Mouse (Mus musculus) right cerebral cortex, postnatal 4 days (tissue): ENCODE results near the gene Fam120a.

Experiments used
- DNase-seq: peaks from one replicate; pipeline ENCODE4 v3.0.0-alpha.2; 2022

The Fam120a gene

DNA sequence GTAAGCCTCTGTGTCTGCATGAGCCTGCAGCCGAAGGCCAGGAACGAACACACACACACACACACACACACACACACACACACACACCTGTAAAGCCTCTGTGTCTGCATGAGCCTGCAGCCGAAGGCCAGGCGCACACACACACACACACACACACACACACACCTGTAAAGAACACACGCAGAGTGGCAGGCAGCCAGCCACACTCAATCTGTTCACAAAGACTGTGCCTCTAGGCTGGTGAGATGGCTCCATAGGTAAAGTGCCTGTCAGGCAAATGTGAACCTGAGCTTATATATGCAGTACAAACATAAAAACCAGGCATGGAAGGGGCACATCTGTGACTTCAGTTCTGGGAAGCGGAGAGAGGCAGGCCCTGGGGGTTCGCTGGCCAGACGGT, 117.0 kb downstream of the Fam120a start:
- DNase-seq, result no peak

DNA sequence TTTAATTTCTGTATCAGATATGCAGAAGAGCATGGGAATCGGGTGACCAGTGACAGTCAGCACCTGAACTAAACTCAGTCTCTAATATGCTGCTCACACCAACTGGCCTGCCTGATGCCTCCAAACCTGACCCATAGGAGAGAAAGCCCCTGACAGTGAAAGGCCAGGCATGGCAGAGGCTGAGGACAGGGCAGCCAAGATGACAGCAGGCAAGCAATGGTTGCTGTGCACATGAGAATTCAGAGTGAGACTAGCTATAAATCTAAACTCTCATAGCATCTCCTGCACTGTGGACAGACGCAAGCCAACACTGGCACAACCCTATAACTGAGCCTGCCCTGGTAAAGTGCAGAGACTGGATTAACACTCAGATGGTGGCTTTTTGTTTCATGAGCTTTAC, 117.5 kb downstream of the Fam120a start:
- no peak for DNase-seq

DNA sequence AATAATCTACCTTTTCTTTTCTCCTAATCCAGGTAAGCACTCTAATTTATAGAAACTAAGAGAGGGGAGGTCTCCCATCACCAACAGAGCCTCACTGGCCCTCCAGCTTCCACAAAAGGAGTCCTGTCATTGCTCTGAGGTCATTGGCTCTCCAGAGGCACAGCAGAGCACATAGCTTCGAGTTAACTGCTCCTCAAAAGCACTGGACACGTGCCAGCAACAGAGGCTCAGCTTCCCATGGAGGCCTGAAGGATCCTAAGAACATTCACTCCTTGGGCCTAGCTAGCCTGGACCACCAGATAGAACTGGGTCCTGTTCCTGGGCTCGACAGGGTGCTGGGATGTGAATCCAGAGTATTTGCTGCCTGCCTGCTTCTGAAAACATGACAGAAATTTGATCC, 118.7 kb downstream of the Fam120a start:
- peak; percentile 49 for DNase-seq

DNA sequence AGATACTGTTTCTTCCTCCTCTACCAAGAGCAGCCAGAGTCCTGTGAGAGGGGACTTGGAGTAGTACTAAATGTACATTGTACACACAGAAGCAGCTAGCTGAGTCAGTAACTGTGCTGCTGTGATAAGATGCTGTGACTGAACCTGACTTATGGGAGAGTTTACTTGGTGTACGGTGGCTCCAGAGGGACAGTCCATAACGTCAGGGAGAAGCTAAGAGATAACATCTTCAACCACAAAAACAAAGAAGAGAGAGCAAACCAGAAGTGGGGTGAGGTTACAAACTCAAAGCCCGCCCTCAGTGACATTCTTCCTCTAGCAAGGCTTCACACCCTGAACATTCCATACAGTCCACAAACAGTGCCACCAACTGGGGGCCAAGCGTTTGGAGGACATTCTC, 122.5 kb downstream of the Fam120a start:
- DNase-seq, result no peak

- DNase-seq, result no peak
Observed at GRCm38 (mm10) chr13:48843530-48843929, 124.3 kb downstream of the Fam120a start.

DNA sequence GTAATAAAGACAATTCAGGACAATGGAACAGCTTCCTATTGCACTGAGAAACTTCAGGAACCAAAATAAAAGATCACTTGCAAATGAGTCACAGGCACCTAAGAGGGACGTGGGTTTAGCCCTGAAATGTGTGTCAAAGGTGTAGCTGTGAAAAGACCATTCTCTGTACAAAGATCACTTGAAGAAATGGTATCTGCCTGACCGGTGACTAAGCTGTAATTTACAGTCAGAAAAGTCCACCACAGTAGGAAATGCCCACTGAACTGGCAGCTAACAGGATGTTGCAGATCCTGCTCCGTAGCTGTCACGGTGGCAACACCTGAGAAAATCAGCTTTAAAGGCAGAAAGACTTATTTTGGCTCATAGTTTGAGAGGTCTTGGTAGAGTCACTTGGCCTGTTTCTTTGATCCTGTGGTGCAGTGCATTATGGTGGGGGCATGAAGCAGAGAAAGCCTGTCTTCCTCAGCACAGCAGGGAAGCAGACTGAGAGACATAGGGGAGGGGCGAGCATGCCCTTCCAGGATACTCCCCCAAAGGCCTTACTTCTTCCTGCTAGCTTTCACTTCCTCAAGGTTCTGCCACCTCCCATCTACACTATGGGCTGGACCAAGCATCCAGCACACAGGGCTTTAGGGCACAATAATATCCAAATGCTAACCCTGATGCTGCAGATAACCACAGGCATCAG, 125.8 kb downstream of the Fam120a start:
- no peak for DNase-seq

DNA sequence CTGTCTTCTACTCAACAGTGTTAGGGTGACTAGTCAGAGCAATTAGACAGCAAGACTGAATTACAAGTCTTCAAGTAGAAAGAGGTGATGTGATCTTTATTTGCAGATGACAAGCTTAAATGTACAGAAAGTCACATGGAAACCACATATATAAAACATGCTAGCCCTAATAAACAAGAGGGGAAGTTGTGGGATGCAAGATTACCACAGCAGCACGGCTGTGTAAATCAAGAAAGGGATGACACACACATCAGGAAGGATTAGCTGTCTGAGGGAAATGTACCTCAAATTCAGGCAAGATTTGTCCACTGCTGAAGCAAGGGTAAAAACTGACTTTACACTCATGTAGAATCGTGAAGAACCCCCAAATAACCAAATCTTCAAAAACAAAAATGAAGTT, 129.5 kb downstream of the Fam120a start:
- no peak for DNase-seq

GRCm38 (mm10) chr13:48837537-48837936, 130.3 kb downstream of the Fam120a start:
- no peak for DNase-seq

DNA sequence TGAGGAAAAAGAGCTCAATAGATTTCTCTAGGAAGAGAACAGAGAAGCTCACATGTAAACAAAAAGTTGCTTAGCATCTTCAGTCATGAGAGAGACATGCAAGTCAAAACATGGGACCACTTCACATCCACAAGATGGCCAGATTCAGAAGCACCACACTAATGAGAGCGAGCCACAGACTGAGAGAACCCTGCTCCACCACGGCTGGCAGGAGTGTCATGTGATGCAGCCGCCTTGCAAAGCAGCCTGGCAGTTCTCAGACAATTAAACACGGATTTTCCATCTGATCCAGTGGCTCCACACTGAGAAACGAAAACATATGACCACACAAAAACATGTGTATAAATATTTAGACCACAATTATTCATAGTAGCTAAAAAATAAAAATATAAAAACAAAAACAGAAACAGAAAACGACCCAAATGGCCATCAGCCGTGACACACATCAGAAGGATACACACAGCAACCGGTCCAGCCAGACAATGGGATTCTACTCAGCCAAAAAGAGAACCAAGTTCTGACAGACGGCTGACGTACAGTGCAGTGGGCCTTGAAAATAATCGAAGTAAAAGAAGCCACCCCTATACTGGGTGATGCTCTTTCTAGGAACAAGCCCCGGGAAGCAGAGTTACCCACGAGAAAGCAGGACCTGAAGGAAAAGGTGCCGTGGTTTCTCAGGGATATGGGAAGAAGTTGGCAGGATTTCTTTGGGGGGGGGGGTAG, 137.1 kb downstream of the Fam120a start:
- DNase-seq, result peak; percentile 37

DNA sequence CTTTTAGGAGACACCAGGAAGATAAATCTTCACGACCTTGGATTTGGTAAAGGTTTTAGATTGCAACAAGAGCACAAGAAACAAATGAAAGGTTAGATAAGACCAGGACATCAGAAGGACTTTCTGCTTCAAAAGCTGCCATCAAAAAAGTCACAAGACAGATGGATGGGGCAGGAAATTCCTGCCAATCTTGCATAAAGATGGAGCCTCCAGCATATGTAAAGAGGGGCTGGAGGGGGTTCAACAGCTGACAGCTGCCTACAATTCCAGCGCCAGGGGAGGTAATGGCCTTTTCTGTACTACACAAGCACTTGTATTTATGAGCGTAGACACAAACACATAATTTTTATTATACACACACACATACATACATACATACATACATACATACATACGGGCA, 138.0 kb downstream of the Fam120a start:
- DNase-seq, result no peak
